Mouse (Mus musculus): ENCODE data around the gene Gpr152. TPM values are rescaled to one million over a fixed set of nuclear protein-coding genes. Genes with fewer than 3 reads are reported as not detected.

Gene Gpr152
- polyA plus RNA-seq, 1 experiment from 2014 or later = not detected

GRCm38 (mm10) chr19:4155223-4156072 is 15.9 kb downstream of the Gpr152 start:
- Histone ChIP-seq H3K9ac (no peak overlapping the region), H3K9me3 (ENCODE audit: low read depth, low read length) (no peaks in the 10 kb centered on the region), H3K4me2 (no peak overlapping the region), H3K36me3 (ENCODE audit: insufficient read depth) (peaks cover 52% of the 10 kb centered on the region), H3K27ac (ENCODE audit: low read depth) (no peak overlapping the region), H3K4me1 (ENCODE audit: insufficient read depth) (no peaks in the 10 kb centered on the region), H3K4me3 (ENCODE audit: low read depth, low read length) (no peak overlapping the region), H3K27me3 (ENCODE audit: insufficient read depth, low read length) (no peaks in the 10 kb centered on the region)
- no peak for TF ChIP-seq CTCF (IDR thresholded peaks at IDR 0.05; ENCODE audit: low read depth)
- DNase-seq (no peak), ATAC-seq (ENCODE audit: insufficient read depth) (no peak)
- WGBS = 75% methylated on average over 6 of the region's 6 CpGs

GRCm38 (mm10) chr19:4156073-4156579 is 16.5 kb downstream of the Gpr152 start:
- WGBS = 70% methylated on average over 20 of the region's 20 CpGs
- Histone ChIP-seq H3K27ac (ENCODE audit: low read depth) (no peak overlapping the region), H3K9ac (no peak overlapping the region), H3K4me3 (ENCODE audit: low read depth, low read length) (no peak overlapping the region), H3K27me3 (ENCODE audit: insufficient read depth, low read length) (no peaks in the 10 kb centered on the region), H3K9me3 (ENCODE audit: low read depth, low read length) (no peaks in the 10 kb centered on the region), H3K36me3 (ENCODE audit: insufficient read depth) (peaks cover 51% of the 10 kb centered on the region), H3K4me2 (no peak overlapping the region), H3K4me1 (ENCODE audit: insufficient read depth) (no peaks in the 10 kb centered on the region)
- TF ChIP-seq CTCF (IDR thresholded peaks at IDR 0.05; ENCODE audit: low read depth) = no peak
- no peak for DNase-seq
- ATAC-seq (ENCODE audit: insufficient read depth) = no peak

- TF ChIP-seq CTCF (IDR thresholded peaks at IDR 0.05; ENCODE audit: low read depth) = no peak
- no peak overlapping the region for H3K27ac ChIP-seq (ENCODE audit: low read depth)
- H3K9me3 ChIP-seq (ENCODE audit: low read depth, low read length) = no peaks in the 10 kb centered on the region
- no peak overlapping the region for H3K4me3 ChIP-seq (ENCODE audit: low read depth, low read length)
- H3K9ac ChIP-seq = no peak overlapping the region
- no peak for ATAC-seq (ENCODE audit: insufficient read depth)
- H3K27me3 ChIP-seq (ENCODE audit: insufficient read depth, low read length) = no peaks in the 10 kb centered on the region
- no peak for DNase-seq
- H3K36me3 ChIP-seq (ENCODE audit: insufficient read depth) = peaks cover 52% of the 10 kb centered on the region
- no peak overlapping the region for H3K4me2 ChIP-seq
- WGBS = 91% methylated on average over 12 of the region's 12 CpGs
- H3K4me1 ChIP-seq (ENCODE audit: insufficient read depth) = no peaks in the 10 kb centered on the region
These were observed 17.2 kb downstream of the Gpr152 start for GRCm38 (mm10) chr19:4156771-4157170.

- Histone ChIP-seq H3K36me3 (ENCODE audit: insufficient read depth) (peaks cover 42% of the 10 kb centered on the region), H3K4me3 (ENCODE audit: low read depth, low read length) (no peak overlapping the region), H3K27ac (ENCODE audit: low read depth) (no peak overlapping the region), H3K4me2 (no peak overlapping the region), H3K9ac (no peak overlapping the region), H3K4me1 (ENCODE audit: insufficient read depth) (peaks cover 5% of the 10 kb centered on the region; the same call in 1 of the 2 replicates), H3K27me3 (ENCODE audit: insufficient read depth, low read length) (no peaks in the 10 kb centered on the region), H3K9me3 (ENCODE audit: low read depth, low read length) (no peaks in the 10 kb centered on the region)
- DNase-seq (no peak), ATAC-seq (ENCODE audit: insufficient read depth) (no peak)
- TF ChIP-seq CTCF (IDR thresholded peaks at IDR 0.05; ENCODE audit: low read depth) = no peak
- WGBS = 95% methylated on average over 8 of the region's 8 CpGs
These were observed 19.5 kb downstream of the Gpr152 start for GRCm38 (mm10) chr19:4159049-4159448.

- peak within 1 kb of the TSS; percentile 71 for H3K27ac ChIP-seq (ENCODE audit: low read depth)
- H3K36me3 ChIP-seq (ENCODE audit: insufficient read depth) = peaks cover 34% of the 10 kb centered on the region
- peak within 1 kb of the TSS; percentile 75 for H3K4me3 ChIP-seq (ENCODE audit: low read depth, low read length)
- 6% methylated on average over 40 of the region's 42 CpGs for WGBS
- H3K9ac ChIP-seq = peak within 1 kb of the TSS; percentile 62
- ATAC-seq (ENCODE audit: insufficient read depth) = peak; percentile 90
- H3K4me2 ChIP-seq = peak within 1 kb of the TSS; percentile 82
- peaks cover 5% of the 10 kb centered on the region; the same call in 1 of the 2 replicates for H3K4me1 ChIP-seq (ENCODE audit: insufficient read depth)
- H3K9me3 ChIP-seq (ENCODE audit: low read depth, low read length) = no peaks in the 10 kb centered on the region
- no peak for TF ChIP-seq CTCF (IDR thresholded peaks at IDR 0.05; ENCODE audit: low read depth)
- no peaks in the 10 kb centered on the region for H3K27me3 ChIP-seq (ENCODE audit: insufficient read depth, low read length)
- peak; percentile 99 for DNase-seq
These were observed 23.3 kb downstream of the Gpr152 start, which contains the start of gene Rps6kb2 for GRCm38 (mm10) chr19:4162646-4163542. Gene Rps6kb2 (minus strand): TSS chr19:4163354.

- ATAC-seq (ENCODE audit: insufficient read depth) = no peak
These were observed 23.9 kb downstream of the Gpr152 start for GRCm38 (mm10) chr19:4163543-4163887.

More at GRCm38 (mm10) chr19:4163543-4163887, 23.9 kb downstream of the Gpr152 start:
- Histone ChIP-seq H3K36me3 (ENCODE audit: insufficient read depth) (peaks cover 28% of the 10 kb centered on the region), H3K9me3 (ENCODE audit: low read depth, low read length) (no peaks in the 10 kb centered on the region), H3K27me3 (ENCODE audit: insufficient read depth, low read length) (no peaks in the 10 kb centered on the region), H3K4me1 (ENCODE audit: insufficient read depth) (peaks cover 5% of the 10 kb centered on the region; the same call in 1 of the 2 replicates), H3K4me2 (peak overlapping the region; percentile 82), H3K27ac (ENCODE audit: low read depth) (peak overlapping the region; percentile 71), H3K9ac (peak overlapping the region; percentile 62), H3K4me3 (ENCODE audit: low read depth, low read length) (peak overlapping the region; percentile 75)
- WGBS = 32% methylated on average over 4 of the region's 4 CpGs
- no peak for DNase-seq
- TF ChIP-seq CTCF (IDR thresholded peaks at IDR 0.05; ENCODE audit: low read depth) = no peak

All from lung, embryonic 14.5 days (tissue).